Mouse (Mus musculus) kidney, adult 9 months (tissue): ENCODE data around the gene Nptn.
"Not testable (repeated sequence)": the region's sequence is repeated elsewhere in the genome, so short reads cannot be mapped to it uniquely, and the experiment has no call there.

Experiments
- DNase-seq: peaks from one replicate; pipeline ENCODE4 v3.0.0; 2022

Gene Nptn

GRCm38 (mm10) chr9:58565945-58566344 is 16.1 kb upstream of the Nptn start:
- DNase-seq = not testable (repeated sequence)

GRCm38 (mm10) chr9:58567682-58568081 is 14.4 kb upstream of the Nptn start:
- peak; percentile 32 for DNase-seq

GRCm38 (mm10) chr9:58571001-58571400 is 11.0 kb upstream of the Nptn start:
- DNase-seq = no peak

GRCm38 (mm10) chr9:58578669-58579068 is 3.4 kb upstream of the Nptn start:
- DNase-seq = peak; percentile 94

- DNase-seq = not testable (repeated sequence)
Observed at GRCm38 (mm10) chr9:58580453-58581195, 1.4 kb upstream of the Nptn start.

GRCm38 (mm10) chr9:58581283-58581930 is 633 bp upstream of the Nptn start:
- DNase-seq = no peak

- DNase-seq = peak; percentile 23
Observed at GRCm38 (mm10) chr9:58582581-58583266, 684 bp downstream of the Nptn start.

- DNase-seq = no peak
Observed at GRCm38 (mm10) chr9:58583267-58583641, 1.2 kb downstream of the Nptn start.

GRCm38 (mm10) chr9:58584323-58584722 is 2.3 kb downstream of the Nptn start:
- DNase-seq = no peak

GRCm38 (mm10) chr9:58588657-58589056 is 6.6 kb downstream of the Nptn start:
- DNase-seq = no peak

- no peak for DNase-seq
Observed at GRCm38 (mm10) chr9:58595313-58595712, 13.3 kb downstream of the Nptn start.

- DNase-seq = no peak
Observed at GRCm38 (mm10) chr9:58613790-58614189, 31.8 kb downstream of the Nptn start.

GRCm38 (mm10) chr9:58615064-58615938 is 33.3 kb downstream of the Nptn start:
- DNase-seq = no peak

GRCm38 (mm10) chr9:58623009-58623408 is 41.0 kb downstream of the Nptn start:
- no peak for DNase-seq

GRCm38 (mm10) chr9:58627197-58627596 is 45.2 kb downstream of the Nptn start:
- no peak for DNase-seq

GRCm38 (mm10) chr9:58630441-58630840 is 48.4 kb downstream of the Nptn start:
- no peak for DNase-seq

- no peak for DNase-seq
Observed at GRCm38 (mm10) chr9:58648406-58649264, 66.6 kb downstream of the Nptn start.

GRCm38 (mm10) chr9:58649265-58649626 is 67.2 kb downstream of the Nptn start:
- no peak for DNase-seq

- DNase-seq = peak; percentile 72
Observed at GRCm38 (mm10) chr9:58651993-58652392, 70.0 kb downstream of the Nptn start.

- DNase-seq = peak; percentile 35
Observed at GRCm38 (mm10) chr9:58654494-58654893, 72.5 kb downstream of the Nptn start.

- DNase-seq = peak; percentile 20
Observed at GRCm38 (mm10) chr9:58656396-58656795, 74.4 kb downstream of the Nptn start.

GRCm38 (mm10) chr9:58656824-58657223 is 74.8 kb downstream of the Nptn start:
- DNase-seq = no peak
